Mouse (Mus musculus) gastrocnemius, postnatal 14 days (tissue): ENCODE results near the gene Hist1h2bh. TPM values are rescaled to one million over a fixed set of nuclear protein-coding genes. Genes with fewer than 3 reads are reported as not detected.

Source experiments
- DNase-seq: peaks from one replicate; pipeline ENCODE4 v3.0.0; 2021; ENCODE audit warnings: mixed read lengths
- intact Hi-C: fragments of 180-260 bp; cut with DNase I; formaldehyde crosslinking; loops from one replicate; pipeline ENCODE4 v1.15.1; 2025; ENCODE audit warnings: low total_unique reads
- total RNA-seq, 2 experiments: library from RNA; stranded (reverse); gene quantifications; 2 replicates each; pipeline ENCODE4 v1.2.3; 2021

The Hist1h2bh gene
- total RNA-seq, 2 experiments from 2014 or later: 5.5 to 5.7 TPM

DNA sequence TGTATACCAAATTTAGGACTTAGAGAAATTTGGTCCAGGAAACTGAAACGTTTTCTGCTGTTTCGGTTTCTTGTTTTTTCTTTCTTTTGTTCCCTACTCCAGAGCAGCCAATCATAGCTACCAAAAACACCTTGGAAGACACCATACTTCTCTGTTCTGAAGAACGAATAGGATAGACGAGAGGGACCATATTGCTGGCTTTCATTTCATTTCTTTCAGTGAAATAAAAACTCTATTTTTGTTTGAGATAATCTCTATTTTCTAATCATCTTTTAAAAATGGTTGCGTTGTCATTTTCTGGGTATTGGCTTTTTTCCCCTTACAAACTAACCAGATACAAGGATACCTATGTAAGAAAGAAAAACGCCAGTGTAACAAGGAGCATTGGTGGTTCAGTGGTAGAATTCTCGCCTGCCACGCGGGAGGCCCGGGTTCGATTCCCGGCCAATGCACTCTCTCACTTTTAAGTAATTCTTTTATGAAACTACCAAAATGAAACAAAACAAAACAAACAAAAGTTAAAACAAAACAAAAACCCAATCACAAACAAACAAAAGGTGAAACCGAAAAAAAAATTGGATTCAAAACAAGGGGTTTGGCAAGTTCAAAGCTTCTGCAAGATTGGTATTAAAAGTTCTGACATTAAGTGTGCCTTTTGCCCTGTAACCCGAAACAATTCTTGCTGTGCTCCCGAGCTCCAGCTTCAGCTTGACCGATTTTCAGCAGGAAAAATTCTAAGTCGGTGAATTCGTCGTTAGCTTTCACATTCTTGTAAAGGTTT is 26.2 kb downstream of the Hist1h2bh start:
- intact Hi-C loops: loop anchor here (5.0 kb wide), 1 partner anchor 65 kb away; no protein-coding TSS in a partner anchor

DNA sequence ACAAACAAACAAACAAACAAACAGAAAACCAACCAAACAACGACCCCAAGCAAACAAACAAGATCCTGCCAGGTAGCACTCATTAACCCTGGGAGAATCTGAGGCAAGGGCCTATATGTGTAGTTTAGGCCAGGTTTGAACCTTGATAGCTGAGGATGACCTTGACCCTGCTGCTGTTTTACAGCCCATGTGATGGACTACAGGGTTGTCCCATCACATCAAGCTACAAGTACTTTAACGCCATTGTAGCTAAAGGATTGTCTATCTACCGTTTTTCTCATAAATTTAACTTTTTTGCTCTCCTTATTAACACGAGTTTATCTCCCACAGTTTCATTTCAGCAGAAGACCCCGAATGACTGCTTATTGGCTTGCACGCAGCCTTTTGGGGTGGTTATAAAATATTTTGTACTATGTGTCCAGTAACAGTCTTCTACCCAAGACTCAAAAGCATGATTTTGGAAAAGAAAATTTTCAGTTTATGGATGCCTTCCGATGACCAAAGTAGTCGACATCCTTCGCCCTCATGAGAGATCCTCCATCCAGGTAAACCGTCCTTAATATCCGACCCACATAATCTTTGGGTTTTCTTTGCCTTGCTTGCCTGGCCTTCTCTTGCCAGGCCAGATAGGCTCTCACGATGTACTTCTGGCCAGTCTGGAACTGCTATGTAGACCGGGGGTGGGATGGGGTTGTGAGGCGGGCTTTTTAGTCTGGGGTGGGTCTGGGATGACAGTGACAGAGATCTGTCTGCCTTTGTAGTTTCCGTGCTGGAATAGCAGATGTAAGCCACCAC is 27.2 kb downstream of the Hist1h2bh start:
- intact Hi-C loops: loop anchor here (5.0 kb wide), 1 partner anchor 64 kb away; no protein-coding TSS in a partner anchor

More for the DNA sequence above, 26.2 kb downstream of the Hist1h2bh start:
- DNase-seq: peak; percentile 53

GRCm38 (mm10) chr13:23515281-23515680 is 27.9 kb downstream of the Hist1h2bh start:
- intact Hi-C loops: loop anchor here (5.0 kb wide), 1 partner anchor 63 kb away; no protein-coding TSS in a partner anchor
- no peak for DNase-seq

More for the DNA sequence above, 27.2 kb downstream of the Hist1h2bh start:
- DNase-seq: no peak

GRCm38 (mm10) chr13:23513517-23513916 is 29.7 kb downstream of the Hist1h2bh start:
- intact Hi-C loops: no loop called here
- no peak for DNase-seq

DNA sequence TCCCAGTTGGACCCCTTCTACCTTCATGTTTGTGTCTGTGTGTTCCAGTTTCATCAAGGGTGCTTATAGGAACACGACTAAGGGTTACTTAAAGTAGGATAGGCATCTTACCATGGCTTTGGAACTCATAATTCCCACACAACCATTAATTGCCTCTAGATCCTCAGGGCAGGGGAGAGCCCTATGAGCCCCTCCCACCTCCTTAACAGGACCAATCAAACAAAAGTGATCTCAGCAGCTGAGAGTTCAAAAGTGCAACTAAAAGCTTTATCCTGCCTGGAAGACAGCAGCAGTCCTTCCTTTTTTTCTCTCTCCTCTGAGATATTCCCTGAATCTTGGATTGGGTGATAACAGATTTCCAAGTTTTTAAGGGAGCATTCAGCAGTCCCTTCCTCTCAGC is 33.1 kb downstream of the Hist1h2bh start:
- intact Hi-C loops: no loop called here
- DNase-seq: no peak

DNA sequence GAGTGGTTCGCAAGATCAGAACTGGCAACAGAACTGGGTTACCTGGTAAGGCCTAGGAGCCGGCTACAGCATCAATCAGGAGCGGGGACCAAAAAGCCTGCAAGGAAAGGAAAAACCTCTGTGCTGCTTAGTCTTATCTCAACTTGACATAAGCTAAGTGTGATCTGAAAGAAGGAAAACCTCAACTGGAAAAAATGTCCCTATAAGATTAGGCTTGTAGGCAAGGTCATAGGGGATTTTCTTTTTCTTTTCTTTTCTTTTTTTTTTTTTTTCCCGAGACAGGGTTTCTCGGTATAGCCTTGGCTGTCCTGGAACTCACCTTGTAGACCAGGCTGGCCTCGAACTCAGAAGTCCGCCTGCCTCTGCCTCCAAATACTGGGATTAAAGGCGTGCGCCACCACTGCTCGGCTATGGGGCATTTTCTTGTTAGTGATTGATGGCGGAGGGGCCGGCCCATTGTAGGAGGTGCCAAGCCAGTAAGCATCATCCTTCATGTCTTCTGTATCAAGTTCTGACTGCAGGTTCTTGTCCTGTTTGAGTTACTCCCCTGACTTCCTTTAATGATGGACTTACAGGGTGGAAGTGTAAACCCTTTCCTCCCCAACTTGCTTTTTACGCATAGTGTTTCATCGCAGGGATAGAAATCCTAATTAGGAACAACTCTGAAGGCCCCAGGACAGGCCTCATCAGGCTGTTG is 36.2 kb downstream of the Hist1h2bh start:
- intact Hi-C loops: loop anchor here (5.0 kb wide), 1 partner anchor 50 kb away; no protein-coding TSS in a partner anchor
- no peak for DNase-seq

- no peak for DNase-seq
- intact Hi-C loops: loop anchor here (5.0 kb wide), 1 partner anchor 49 kb away; no protein-coding TSS in a partner anchor
These were observed 36.8 kb downstream of the Hist1h2bh start for GRCm38 (mm10) chr13:23506351-23506750.

DNA sequence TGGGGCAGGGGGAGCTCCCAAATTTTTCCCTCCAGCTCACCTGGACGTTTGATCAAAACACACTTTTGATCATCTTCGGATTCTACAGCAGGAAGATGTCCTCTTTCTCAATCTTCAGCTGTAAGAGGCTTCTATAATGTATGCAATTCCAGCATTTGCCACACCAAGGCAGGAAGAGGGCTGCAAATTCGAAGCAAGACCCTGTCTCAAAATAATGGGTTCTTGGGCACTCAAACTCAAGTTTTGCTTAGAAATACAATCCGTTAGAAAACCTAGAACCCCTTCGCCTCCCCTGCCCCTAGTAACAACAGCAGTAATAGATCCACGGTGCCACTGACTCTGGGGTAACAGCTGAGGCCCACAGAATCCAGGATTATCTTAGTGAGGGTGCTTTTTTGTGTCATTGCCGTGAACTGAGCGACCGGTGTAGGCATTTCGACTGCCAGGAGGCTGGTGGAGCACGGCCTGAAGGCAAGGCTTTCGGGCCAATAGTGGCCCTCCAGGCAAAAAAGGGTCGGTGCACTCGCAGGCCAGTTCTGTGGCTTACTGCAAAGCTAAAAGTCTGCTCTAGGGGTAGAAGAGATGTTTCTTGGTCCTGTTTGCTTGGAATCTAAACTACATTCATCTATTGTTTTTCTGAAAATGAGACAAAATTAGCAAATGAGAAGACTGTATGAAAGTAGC is 37.4 kb downstream of the Hist1h2bh start:
- intact Hi-C loops: loop anchor here (5.0 kb wide), 1 partner anchor 49 kb away; no protein-coding TSS in a partner anchor
- DNase-seq: no peak

GRCm38 (mm10) chr13:23503797-23504196 is 39.4 kb downstream of the Hist1h2bh start:
- DNase-seq: no peak
- intact Hi-C loops: no loop called here

- DNase-seq: no peak
- intact Hi-C loops: no loop called here
These were observed 40.3 kb downstream of the Hist1h2bh start for GRCm38 (mm10) chr13:23502916-23503315.

DNA sequence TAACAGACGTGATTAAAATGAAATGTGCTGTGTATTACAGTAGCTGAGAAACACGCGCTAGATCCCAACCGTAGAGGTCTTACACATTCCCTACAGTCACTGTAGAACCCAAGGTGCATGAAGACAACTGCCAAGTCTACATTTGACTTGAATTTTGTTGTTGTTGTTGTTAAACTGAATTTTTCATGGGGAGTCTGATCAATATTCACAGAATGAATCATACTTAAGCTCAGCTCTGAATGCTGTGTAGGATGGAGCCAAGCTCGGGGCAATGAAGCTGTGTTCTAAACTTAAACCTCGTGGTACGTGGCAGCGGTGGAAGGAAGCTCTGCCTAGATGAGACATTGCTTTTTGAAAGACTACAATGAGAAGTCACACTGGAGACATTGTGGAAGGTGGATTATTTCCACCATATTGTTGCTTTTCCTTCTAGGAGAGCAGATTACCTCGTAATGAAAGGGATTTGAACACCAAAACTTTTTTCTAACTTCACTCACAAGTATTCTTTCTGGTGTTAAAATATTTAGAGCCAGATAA is 41.1 kb downstream of the Hist1h2bh start:
- intact Hi-C loops: no loop called here
- DNase-seq: no peak

DNA sequence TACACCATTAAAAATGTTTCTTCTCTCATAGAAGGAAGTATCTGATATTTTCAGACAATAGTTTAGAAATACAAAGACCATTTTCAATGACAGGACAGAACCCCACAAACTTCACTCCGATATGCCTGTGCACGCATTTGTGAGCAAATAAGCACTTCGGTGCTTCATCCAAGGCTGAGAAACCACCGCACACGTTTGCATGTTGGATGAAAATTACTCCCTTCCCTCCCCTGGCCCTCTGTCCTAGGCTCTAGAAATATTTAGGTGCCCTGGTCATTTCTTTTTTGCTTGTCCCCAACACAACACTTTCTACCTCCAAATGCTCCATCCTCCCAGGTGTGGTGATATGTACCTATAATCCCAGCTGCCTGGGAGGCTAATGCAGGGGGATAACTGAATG is 41.7 kb downstream of the Hist1h2bh start:
- intact Hi-C loops: no loop called here
- no peak for DNase-seq

GRCm38 (mm10) chr13:23500424-23501200 is 42.6 kb downstream of the Hist1h2bh start:
- DNase-seq: no peak
- intact Hi-C loops: no loop called here

GRCm38 (mm10) chr13:23499943-23500342 is 43.2 kb downstream of the Hist1h2bh start:
- DNase-seq: no peak
- intact Hi-C loops: no loop called here

- intact Hi-C loops: no loop called here
- DNase-seq: no peak
These were observed 44.5 kb downstream of the Hist1h2bh start for GRCm38 (mm10) chr13:23498653-23499052.

GRCm38 (mm10) chr13:23497656-23498321 is 45.4 kb downstream of the Hist1h2bh start:
- no peak for DNase-seq
- intact Hi-C loops: no loop called here

DNA sequence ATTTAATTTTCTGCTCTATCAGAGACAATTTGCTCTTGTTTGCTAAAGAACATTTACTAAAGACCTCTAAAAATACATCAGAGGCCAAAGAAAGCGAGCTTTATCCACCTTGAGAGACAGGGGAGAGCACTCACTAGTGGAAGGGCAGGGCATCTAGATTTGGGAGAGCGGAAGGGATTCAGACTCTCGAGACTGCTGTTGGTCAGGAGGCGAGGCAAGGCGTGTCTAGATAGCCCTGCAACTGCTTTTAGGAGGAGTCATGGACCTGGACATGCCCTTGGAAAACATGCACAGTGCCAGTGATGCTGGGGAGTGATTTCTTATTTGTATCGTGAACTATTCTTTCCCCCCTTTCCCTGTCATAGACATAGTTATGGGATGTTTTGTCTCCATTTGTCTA is 47.7 kb downstream of the Hist1h2bh start:
- intact Hi-C loops: no loop called here
- no peak for DNase-seq

DNA sequence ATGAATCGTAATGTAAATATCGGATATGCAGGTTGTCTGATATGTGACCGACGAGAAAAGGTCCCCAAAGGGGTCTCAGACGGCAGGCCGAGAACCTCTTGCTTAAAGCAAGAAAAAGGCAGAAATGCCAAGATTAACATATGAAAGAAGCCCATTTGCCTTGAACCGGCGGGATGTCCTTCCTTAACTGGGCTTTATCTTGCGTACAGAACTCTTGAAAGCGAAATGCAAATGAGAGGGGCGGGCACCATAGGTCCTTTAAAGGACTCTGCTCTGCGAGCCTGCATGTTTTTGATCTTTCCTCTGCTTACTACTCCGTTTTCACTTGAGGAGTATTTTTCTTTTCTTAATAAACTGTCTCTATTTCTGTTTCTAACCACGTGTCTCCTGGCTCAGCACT is 51.2 kb downstream of the Hist1h2bh start:
- DNase-seq: no peak
- intact Hi-C loops: no loop called here
